Mouse (Mus musculus): ENCODE results near the gene Rapgef2. TPM values are rescaled to one million over a fixed set of nuclear protein-coding genes. Genes with fewer than 3 reads are reported as not detected.

The Rapgef2 gene
- polyA plus RNA-seq, 1 experiment: 17.7 TPM

DNA sequence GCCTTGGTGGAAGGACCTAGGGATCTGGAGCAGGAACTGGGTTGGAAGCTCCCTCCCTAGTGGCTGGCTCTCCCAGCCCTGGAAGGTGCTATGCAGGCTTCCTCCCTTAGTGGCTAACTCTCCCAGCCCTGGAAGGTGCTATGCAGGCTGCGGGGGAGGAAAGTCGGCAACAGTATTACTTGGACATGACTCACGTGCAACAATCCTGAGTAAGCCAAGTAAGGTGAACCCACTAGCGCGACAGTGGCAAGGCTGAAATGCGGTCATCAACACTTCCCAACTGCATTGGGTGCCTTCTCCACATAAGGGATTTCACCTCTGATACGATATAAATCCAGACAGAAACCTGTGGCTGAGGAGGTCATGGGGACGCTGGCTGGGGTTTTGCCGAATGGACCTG, 42.0 kb downstream of the Rapgef2 start:
- TF ChIP-seq EP300 (IDR thresholded peaks at IDR 0.05; ENCODE audit: insufficient read depth, low read depth, low read length) (no peak), CTCF (IDR thresholded peaks at IDR 0.05; ENCODE audit: low read depth, low read length) (no peak), POLR2A (IDR thresholded peaks at IDR 0.05; ENCODE audit: insufficient read depth, low read length) (no peak)
- Histone ChIP-seq H3K4me1 (ENCODE audit: control insufficient read depth, insufficient read depth, low read length) (peaks cover 2% of the 10 kb centered on the region), H3K36me3 (ENCODE audit: control insufficient read depth, insufficient read depth, low read length, poor library complexity, severe bottlenecking) (no peaks in the 10 kb centered on the region), H3K4me3 (ENCODE audit: low read depth, low read length) (no peak overlapping the region), H3K27ac (ENCODE audit: insufficient read depth, low read length) (no peak overlapping the region), H3K27me3 (ENCODE audit: control insufficient read depth, insufficient read depth, low read length, poor library complexity, severe bottlenecking) (no peaks in the 10 kb centered on the region), H3K9ac (ENCODE audit: low read depth, poor library complexity, severe bottlenecking) (no peak overlapping the region), H3K9me3 (replicated peaks; ENCODE audit: control insufficient read depth, insufficient read depth, low read length, poor library complexity, severe bottlenecking) (no peaks in the 10 kb centered on the region)

DNA sequence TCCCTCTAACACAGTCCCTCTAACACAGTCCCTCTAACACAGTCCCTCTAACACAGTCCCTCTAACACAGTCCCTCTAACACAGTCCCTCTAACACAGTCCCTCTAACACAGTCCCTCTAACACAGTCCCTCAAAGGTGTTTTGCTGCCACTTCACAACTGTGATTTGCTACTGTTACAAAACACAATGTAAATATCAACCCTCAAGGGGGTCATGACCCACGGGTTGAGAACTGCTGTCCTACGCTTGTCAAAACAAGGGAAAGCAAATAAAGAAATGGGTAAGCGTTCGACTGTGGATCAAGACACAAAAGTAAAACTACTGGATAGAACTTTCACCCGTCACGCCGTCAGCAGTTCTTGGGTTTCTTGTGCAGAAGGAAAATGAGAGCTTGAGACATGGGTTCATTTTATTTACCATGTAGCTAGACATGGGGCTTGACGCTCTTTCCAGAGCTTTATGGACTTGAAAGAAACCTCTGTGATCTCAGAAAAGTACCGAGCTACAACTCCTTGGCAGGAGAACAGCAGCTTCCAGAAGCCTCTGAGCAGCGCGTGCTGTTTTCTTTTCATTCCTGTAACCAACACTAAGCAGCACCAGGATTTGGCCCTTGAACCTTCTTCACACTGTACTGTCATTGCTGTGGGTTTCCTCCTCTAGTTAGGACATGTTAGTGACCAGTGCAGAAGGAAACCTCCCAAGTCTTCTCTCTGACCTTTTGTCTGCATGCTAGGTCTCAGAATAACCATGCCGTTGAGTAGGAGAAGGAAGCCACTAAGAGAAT, 43.2 kb downstream of the Rapgef2 start:
- no peak overlapping the region for H3K4me3 ChIP-seq (ENCODE audit: low read depth, low read length)
- H3K4me1 ChIP-seq (ENCODE audit: control insufficient read depth, insufficient read depth, low read length): peaks cover 2% of the 10 kb centered on the region
- H3K27ac ChIP-seq (ENCODE audit: insufficient read depth, low read length): no peak overlapping the region
- H3K36me3 ChIP-seq (ENCODE audit: control insufficient read depth, insufficient read depth, low read length, poor library complexity, severe bottlenecking): no peaks in the 10 kb centered on the region
- no peaks in the 10 kb centered on the region for H3K9me3 ChIP-seq (replicated peaks; ENCODE audit: control insufficient read depth, insufficient read depth, low read length, poor library complexity, severe bottlenecking)
- no peak overlapping the region for H3K9ac ChIP-seq (ENCODE audit: low read depth, poor library complexity, severe bottlenecking)
- H3K27me3 ChIP-seq (ENCODE audit: control insufficient read depth, insufficient read depth, low read length, poor library complexity, severe bottlenecking): no peaks in the 10 kb centered on the region
- TF ChIP-seq POLR2A (IDR thresholded peaks at IDR 0.05; ENCODE audit: insufficient read depth, low read length): no peak
- no peak for TF ChIP-seq EP300 (IDR thresholded peaks at IDR 0.05; ENCODE audit: insufficient read depth, low read depth, low read length)
- no peak for TF ChIP-seq CTCF (IDR thresholded peaks at IDR 0.05; ENCODE audit: low read depth, low read length)

DNA sequence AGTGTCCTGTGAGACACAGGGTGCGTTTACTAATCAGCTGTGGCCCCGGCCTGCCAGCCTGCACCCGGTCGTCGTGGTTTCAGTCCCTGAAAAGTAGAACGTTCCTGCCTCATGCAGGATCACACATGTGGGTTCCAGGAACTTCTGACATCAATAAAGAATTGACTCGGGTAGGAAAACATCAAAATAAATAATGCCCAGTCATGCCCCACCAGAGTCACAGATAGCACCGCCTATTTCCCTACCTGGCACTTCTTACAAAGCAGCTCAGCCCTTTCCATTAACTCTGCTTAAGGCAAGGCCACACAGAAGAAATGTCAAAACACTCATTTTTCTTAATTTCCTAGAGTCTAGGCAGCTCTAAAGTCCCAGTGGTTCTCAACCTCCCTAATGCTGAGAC, 44.0 kb downstream of the Rapgef2 start:
- Histone ChIP-seq H3K4me1 (ENCODE audit: control insufficient read depth, insufficient read depth, low read length) (peaks cover 2% of the 10 kb centered on the region), H3K27ac (ENCODE audit: insufficient read depth, low read length) (no peak overlapping the region), H3K9me3 (replicated peaks; ENCODE audit: control insufficient read depth, insufficient read depth, low read length, poor library complexity, severe bottlenecking) (no peaks in the 10 kb centered on the region), H3K4me3 (ENCODE audit: low read depth, low read length) (no peak overlapping the region), H3K36me3 (ENCODE audit: control insufficient read depth, insufficient read depth, low read length, poor library complexity, severe bottlenecking) (no peaks in the 10 kb centered on the region), H3K27me3 (ENCODE audit: control insufficient read depth, insufficient read depth, low read length, poor library complexity, severe bottlenecking) (no peaks in the 10 kb centered on the region), H3K9ac (ENCODE audit: low read depth, poor library complexity, severe bottlenecking) (no peak overlapping the region)
- TF ChIP-seq EP300 (IDR thresholded peaks at IDR 0.05; ENCODE audit: insufficient read depth, low read depth, low read length) (no peak), CTCF (IDR thresholded peaks at IDR 0.05; ENCODE audit: low read depth, low read length) (no peak), POLR2A (IDR thresholded peaks at IDR 0.05; ENCODE audit: insufficient read depth, low read length) (no peak)

DNA sequence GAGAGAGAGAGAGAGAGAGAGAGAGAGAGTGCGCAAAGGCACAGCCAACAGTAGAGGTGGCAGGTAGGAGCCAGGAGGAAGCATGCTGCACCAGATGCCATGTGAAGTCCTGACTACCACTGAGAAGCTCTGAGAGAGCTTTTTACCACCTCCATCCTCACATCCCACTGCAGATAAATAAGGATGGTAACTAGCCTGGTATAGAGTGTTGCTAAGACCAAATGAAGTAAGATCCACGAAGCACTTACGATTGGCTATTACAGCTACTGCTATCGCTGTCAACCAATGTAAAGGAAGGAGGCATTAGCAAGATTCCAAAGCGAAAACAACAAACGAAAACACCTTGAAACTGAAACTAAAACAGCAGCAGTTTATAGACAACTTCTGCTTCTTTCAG, 47.3 kb downstream of the Rapgef2 start:
- H3K9ac ChIP-seq (ENCODE audit: low read depth, poor library complexity, severe bottlenecking): no peak overlapping the region
- no peak overlapping the region for H3K27ac ChIP-seq (ENCODE audit: insufficient read depth, low read length)
- TF ChIP-seq CTCF (IDR thresholded peaks at IDR 0.05; ENCODE audit: low read depth, low read length) (no peak), POLR2A (IDR thresholded peaks at IDR 0.05; ENCODE audit: insufficient read depth, low read length) (no peak), EP300 (IDR thresholded peaks at IDR 0.05; ENCODE audit: insufficient read depth, low read depth, low read length) (no peak)
- H3K27me3 ChIP-seq (ENCODE audit: control insufficient read depth, insufficient read depth, low read length, poor library complexity, severe bottlenecking): no peaks in the 10 kb centered on the region
- H3K36me3 ChIP-seq (ENCODE audit: control insufficient read depth, insufficient read depth, low read length, poor library complexity, severe bottlenecking): no peaks in the 10 kb centered on the region
- H3K4me1 ChIP-seq (ENCODE audit: control insufficient read depth, insufficient read depth, low read length): no peaks in the 10 kb centered on the region
- H3K4me3 ChIP-seq (ENCODE audit: low read depth, low read length): no peak overlapping the region
- H3K9me3 ChIP-seq (replicated peaks; ENCODE audit: control insufficient read depth, insufficient read depth, low read length, poor library complexity, severe bottlenecking): no peaks in the 10 kb centered on the region

DNA sequence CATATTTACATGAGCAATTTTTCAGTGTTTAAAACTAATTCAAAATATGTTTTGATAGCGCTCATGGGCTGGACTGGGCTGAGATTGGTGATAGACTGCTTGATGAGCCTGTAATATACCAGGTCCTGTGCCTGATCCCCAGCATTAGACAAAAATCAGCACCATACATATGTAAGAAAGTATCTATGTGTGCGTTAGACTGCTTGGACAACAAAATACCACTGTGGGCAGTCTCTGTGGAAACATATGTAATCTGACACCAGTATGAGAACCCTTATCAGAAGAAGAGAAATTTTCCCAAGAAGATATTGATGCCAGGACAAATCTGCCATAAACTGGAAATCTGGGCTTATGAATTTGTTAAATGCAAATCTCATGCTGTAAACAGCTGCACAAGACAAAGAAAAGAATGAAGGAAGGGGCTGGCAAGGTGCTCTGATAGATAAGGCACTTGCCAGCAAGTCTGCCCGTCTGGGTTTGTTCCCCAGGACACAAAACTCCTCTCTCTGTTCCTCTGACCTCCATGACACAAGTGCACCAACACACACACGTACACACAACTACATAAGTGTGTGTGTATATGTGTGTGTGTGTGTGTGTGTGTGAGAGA, 47.8 kb downstream of the Rapgef2 start:
- no peak overlapping the region for H3K27ac ChIP-seq (ENCODE audit: insufficient read depth, low read length)
- no peak overlapping the region for H3K9ac ChIP-seq (ENCODE audit: low read depth, poor library complexity, severe bottlenecking)
- H3K36me3 ChIP-seq (ENCODE audit: control insufficient read depth, insufficient read depth, low read length, poor library complexity, severe bottlenecking): no peaks in the 10 kb centered on the region
- H3K4me1 ChIP-seq (ENCODE audit: control insufficient read depth, insufficient read depth, low read length): no peaks in the 10 kb centered on the region
- no peaks in the 10 kb centered on the region for H3K27me3 ChIP-seq (ENCODE audit: control insufficient read depth, insufficient read depth, low read length, poor library complexity, severe bottlenecking)
- TF ChIP-seq EP300 (IDR thresholded peaks at IDR 0.05; ENCODE audit: insufficient read depth, low read depth, low read length): no peak
- no peak for TF ChIP-seq POLR2A (IDR thresholded peaks at IDR 0.05; ENCODE audit: insufficient read depth, low read length)
- TF ChIP-seq CTCF (IDR thresholded peaks at IDR 0.05; ENCODE audit: low read depth, low read length): no peak
- H3K4me3 ChIP-seq (ENCODE audit: low read depth, low read length): no peak overlapping the region
- no peaks in the 10 kb centered on the region for H3K9me3 ChIP-seq (replicated peaks; ENCODE audit: control insufficient read depth, insufficient read depth, low read length, poor library complexity, severe bottlenecking)

Measured in ES-Bruce4 (cell line).